Mouse (Mus musculus): ENCODE results near the gene Iltifb. TPM values are rescaled to one million over a fixed set of nuclear protein-coding genes. Genes with fewer than 3 reads are reported as not detected.
"Not testable (repeated sequence)": the region's sequence is repeated elsewhere in the genome, so short reads cannot be mapped to it uniquely, and the experiment has no call there.

Iltifb gene
- polyA plus RNA-seq (2012; rRNA removed): not detected in 2 replicates

DNA sequence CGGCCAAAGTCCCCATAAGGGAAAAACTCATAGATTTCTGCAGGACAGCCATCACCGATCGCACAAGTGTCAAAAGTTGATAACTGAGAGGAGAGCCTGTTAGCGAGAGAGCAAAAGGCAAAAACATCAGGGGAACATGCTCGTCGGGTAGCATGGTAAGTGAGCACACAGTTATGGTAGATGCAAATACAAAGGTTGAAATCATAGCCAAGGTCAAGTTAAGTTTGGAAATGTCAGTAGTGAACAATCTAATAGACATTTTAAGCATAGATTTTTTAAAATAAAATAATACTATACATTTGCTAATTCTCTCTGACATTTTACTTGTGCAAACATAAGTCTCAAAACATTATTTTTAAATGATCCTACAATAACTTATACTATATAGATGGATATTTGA, at the start of gene Iltifb:
Gene Iltifb (minus strand): TSS at position 101 of the 400 bp plus-strand sequence.
- DNase-seq (ENCODE audit: low read depth): no peak

DNA sequence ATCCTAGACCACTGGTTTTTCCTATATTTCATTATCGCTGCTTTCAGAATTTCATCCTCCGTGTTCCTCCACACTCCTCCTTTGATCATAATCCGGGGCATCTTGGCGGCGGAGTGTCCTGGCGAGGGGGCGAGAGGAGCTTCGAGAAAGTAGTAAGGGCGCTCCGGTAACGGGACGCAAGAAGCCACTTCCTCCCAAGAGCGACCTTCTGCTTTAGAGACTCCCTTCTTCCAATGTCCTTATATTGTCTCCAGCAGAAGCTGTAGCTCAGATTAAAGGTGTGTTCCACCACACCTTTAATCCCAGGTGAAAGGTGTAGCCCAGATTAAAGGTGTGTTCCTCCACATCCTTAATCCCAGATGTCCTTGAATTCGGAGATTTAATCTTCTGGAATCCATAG, 48.3 kb upstream of the Iltifb start, which contains the start of gene Gm9046:
Gene Gm9046 (minus strand): TSS at position 101 of the 400 bp plus-strand sequence.
- DNase-seq (ENCODE audit: low read depth): not testable (repeated sequence)

DNA sequence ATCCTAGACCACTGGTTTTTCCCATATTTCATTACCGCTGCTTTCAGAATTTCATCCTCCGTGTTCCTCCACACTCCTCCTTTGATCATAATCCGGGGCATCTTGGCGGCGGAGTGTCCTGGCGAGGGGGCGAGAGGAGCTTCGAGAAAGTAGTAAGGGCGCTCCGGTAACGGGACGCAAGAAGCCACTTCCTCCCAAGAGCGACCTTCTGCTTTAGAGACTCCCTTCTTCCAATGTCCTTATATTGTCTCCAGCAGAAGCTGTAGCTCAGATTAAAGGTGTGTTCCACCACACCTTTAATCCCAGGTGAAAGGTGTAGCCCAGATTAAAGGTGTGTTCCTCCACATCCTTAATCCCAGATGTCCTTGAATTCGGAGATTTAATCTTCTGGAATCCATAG, 42.9 kb upstream of the Iltifb start, which contains the start of gene Gm9045:
Gene Gm9045 (minus strand): TSS at position 101 of the 400 bp plus-strand sequence.
- DNase-seq (ENCODE audit: low read depth): not testable (repeated sequence)

DNA sequence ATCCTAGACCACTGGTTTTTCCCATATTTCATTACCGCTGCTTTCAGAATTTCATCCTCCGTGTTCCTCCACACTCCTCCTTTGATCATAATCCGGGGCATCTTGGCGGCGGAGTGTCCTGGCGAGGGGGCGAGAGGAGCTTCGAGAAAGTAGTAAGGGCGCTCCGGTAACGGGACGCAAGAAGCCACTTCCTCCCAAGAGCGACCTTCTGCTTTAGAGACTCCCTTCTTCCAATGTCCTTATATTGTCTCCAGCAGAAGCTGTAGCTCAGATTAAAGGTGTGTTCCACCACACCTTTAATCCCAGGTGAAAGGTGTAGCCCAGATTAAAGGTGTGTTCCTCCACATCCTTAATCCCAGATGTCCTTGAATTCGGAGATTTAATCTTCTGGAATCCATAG, 37.5 kb upstream of the Iltifb start, which contains the start of gene Gm9044:
Gene Gm9044 (minus strand): TSS at position 101 of the 400 bp plus-strand sequence.
- not testable (repeated sequence) for DNase-seq (ENCODE audit: low read depth)

DNA sequence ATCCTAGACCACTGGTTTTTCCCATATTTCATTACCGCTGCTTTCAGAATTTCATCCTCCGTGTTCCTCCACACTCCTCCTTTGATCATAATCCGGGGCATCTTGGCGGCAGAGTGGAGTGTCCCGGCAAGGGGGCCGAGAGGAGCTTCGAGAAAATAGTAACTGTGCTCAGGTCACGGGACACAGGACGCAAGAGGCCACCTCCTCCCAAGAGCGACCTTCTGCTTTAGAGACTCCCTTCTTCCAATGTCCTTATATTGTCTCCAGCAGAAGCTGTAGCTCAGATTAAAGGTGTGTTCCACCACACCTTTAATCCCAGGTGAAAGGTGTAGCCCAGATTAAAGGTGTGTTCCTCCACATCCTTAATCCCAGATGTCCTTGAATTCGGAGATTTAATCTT, 32.0 kb upstream of the Iltifb start, which contains the start of gene Gm9040:
Gene Gm9040 (minus strand): TSS at position 101 of the 400 bp plus-strand sequence.
- DNase-seq (ENCODE audit: low read depth): not testable (repeated sequence)

DNA sequence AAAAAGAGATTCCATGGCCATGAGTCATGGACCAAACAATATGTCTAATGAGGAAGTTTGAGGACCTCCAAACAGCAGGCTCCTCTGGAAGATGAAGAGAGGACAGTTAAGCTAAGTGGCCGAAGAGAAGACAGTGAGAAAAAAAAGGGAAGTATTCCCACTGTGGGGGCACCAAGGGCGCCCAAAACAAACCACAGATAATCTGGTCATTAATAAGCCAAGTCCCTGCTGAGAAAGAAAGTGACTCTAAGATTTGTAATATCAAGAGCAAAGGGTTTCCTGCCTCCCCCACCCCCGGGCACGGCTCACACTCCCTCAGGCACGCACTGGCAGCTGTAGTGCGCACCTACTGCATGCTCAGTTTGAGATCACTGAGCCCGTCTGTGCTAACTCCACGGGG, 24.2 kb upstream of the Iltifb start:
- no peak for DNase-seq (ENCODE audit: low read depth)

DNA sequence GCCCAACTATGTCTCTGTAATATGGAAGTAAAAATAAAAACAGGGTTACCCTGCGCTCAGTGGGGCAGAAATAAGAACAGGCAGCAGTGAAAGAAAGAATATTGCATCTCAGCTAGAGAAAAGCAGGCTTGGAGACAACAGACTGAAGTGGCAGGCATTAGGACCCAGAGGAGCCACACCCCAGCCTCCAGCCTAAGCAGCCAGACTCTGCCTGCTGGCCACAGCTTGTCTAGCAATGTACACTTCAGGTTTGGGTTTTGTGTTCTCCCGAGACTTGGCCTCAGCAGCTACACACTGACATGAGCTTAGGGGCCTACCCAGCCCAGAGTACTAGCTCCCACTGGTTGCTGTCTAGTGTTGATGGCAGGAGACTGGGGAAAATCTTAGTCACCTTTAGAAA, 7.3 kb upstream of the Iltifb start:
- not testable (repeated sequence) for DNase-seq (ENCODE audit: low read depth)

DNA sequence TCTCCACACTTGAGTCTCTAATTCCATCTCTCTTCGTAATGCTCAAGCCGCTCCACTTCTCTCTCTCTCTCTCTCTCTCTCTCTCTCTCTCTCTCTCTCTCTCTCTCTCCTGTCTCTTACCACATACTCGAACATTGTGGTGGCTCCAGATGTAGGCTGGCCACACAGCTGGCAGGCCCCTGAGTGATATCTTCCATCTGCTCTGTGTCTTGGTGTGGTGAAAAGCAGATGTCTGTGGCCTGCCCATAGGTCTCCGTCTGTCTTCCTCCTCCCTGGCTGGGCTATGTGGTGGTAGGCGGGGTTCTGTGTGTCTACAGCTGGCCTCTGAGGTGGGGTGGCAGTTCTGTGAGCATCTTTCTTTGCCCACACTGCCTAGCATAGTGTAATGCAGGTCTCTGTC, 11.8 kb downstream of the Iltifb start:
- not testable (repeated sequence) for DNase-seq (ENCODE audit: low read depth)

DNA sequence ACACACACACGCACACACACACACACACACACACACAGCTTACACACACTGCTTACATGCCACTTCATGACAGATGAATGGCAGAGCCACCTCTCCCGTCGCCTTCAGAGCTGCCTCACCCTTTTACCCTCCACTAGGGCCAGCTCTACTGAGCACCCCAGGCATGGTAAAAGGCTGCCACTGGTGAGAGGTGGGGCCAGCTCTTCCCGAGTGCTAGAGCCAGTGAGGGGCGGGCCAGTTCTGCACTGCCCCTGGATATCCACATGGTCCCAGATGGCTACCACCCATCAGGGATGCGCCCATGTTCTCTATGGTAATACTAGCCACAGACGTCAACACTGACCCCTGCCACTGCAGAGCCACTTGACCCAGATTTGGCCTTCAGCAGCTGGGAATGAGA, 12.3 kb downstream of the Iltifb start:
- DNase-seq (ENCODE audit: low read depth): not testable (repeated sequence)

DNA sequence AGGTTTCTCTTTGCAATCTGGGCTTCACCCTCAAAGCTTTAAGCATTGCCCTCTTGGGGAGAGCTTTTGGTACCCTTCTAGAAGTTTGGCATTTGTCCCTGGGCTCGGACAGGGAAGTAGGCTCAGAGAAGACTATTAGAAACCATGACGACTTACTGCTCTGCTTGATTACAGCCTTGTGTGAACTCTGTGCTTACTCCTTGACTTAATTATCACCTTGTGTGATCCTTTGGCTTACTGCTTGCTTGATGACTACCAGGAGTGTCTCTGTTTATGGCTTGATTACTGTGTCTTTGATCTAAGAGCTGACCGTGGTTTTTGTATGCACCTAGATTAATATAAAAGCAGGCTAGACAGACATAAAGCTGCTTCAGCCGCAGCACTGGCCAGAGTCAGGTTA, 16.8 kb downstream of the Iltifb start:
- DNase-seq (ENCODE audit: low read depth): not testable (repeated sequence)

DNA sequence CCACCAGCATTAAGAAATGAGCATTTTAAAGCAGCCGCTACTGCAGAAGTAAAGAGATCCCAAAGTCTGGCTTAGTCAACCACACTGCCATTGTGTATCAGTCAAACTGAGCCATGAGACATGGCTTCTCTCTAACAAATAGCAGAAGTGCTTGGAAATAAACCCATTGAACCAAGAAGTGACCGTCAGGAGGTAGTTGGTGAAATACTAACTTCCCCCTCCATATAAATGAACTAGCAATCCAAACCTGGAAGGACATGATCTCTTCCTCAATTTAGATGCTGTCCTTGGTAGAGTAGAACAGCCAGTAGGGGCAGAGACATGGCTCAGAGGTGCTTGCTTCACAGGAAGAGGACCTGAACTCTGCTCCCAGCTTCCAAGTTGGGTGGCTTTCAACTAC, 23.4 kb downstream of the Iltifb start:
- not testable (repeated sequence) for DNase-seq (ENCODE audit: low read depth)

DNA sequence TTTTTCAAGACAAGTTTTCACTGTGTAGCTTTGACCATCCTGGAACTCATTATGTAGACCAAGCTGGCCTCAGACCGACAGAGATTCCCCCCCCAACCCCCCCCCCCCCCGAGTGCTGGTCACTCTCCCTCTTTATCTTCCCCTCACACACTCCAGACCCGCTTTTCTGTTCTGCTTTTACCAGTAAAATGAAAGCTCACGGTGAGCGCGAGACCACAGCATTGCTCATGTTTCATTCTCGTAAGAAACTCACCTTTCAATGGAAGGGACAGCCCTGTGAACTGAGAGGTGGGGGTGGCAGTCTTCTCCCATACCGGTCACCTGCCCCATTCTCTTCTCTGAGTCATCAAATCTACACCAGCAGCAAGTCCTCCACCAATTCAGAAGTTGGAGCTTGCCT, 26.0 kb downstream of the Iltifb start:
- DNase-seq (ENCODE audit: low read depth): not testable (repeated sequence)

DNA sequence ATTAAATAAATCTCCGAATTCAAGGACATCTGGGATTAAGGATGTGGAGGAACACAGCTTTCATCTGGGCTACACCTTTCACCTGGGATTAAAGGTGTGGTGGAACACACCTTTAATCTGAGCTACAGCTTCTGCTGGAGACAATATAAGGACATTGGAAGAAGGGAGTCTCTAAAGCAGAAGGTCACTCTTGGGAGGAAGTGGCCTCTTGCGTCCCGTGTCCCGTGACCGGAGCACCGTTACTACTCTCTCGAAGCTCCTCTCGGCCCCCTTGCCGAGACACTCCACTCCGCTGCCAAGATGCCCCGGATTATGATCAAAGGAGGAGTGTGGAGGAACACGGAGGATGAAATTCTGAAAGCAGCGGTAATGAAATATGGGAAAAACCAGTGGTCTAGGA, 36.5 kb downstream of the Iltifb start, which contains the start of gene Gm32802:
Gene Gm32802 (plus strand): TSS at position 301 of the 400 bp plus-strand sequence.
- DNase-seq (ENCODE audit: low read depth): not testable (repeated sequence)

DNA sequence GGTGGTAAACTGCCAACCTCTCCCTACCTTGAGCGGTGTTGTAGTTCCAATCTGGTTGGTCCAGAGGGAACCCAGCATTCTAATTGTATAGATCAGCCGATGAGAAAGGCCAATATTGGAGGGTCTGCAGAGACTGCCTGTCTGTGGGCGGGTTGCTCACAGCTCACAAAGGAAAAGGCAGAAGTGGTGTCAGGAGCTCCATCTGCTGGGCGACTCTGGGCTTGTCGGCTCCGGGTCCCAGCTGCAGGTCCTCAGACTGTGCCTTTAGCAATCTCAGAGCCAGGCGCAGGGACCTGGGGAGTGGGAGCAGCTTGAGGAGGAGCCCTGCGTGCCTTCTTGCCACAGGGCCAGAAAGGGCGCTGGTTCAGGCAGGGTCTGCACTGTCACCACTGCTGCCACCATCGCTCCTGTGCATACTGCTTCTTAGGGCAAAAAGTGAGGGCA, 44.0 kb downstream of the Iltifb start:
- no peak for DNase-seq (ENCODE audit: low read depth)

DNA sequence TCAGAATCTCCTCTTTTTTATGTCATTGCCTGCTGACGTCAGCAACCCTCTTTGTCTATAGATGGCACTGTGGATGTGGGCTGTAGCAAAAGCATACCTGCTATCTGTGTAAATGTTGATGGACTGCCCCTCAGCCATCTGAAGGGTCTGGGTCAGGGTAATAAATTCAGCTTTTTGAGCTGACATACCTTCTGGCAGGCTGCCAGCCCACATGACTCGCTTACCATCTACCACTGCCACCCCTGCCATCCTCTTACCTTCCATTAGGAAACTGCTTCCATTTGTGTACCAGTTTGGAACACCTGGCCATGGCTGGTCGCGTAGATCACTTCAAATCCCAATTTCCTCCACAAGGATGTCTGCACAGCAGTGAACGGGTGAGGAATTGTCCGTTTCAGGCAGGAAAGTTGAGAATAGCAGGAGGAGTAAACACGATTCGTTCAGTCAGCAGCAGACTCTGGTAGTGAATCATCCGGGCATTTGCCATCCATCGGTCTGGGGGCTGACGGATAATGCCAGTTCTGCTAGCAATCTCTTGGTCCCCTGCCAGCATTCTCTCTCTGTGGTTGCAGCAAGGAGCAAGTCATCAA, 45.7 kb downstream of the Iltifb start:
- DNase-seq (ENCODE audit: low read depth): not testable (repeated sequence)

DNA sequence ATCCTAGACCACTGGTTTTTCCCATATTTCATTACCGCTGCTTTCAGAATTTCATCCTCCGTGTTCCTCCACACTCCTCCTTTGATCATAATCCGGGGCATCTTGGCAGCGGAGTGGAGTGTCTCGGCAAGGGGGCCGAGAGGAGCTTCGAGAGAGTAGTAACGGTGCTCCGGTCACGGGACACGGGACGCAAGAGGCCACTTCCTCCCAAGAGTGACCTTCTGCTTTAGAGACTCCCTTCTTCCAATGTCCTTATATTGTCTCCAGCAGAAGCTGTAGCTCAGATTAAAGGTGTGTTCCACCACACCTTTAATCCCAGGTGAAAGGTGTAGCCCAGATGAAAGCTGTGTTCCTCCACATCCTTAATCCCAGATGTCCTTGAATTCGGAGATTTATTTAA, 54.2 kb downstream of the Iltifb start, which contains the start of gene Gm32717:
Gene Gm32717 (minus strand): TSS at position 101 of the 400 bp plus-strand sequence.
- DNase-seq (ENCODE audit: low read depth): not testable (repeated sequence)

Other genes with a start within 250 kb of the Iltifb start
- gene Mdm1, start 153.2 kb downstream of the Iltifb start, polyA plus RNA-seq (2012; rRNA removed): 4.9 and 5.9 TPM in 2 replicates
- gene Il22, start 90.1 kb downstream of the Iltifb start, polyA plus RNA-seq (2012; rRNA removed): not detected in 2 replicates
- gene Gm32717, start 54.3 kb downstream of the Iltifb start, polyA plus RNA-seq (2012; rRNA removed): not detected in 2 replicates
- not detected in 2 replicates for gene Gm32802, start 36.4 kb downstream of the Iltifb start, polyA plus RNA-seq (2012; rRNA removed)
- not detected in 2 replicates for gene Gm9040, start 31.9 kb upstream of the Iltifb start, polyA plus RNA-seq (2012; rRNA removed)
- not detected in 2 replicates for gene Gm9044, start 37.4 kb upstream of the Iltifb start, polyA plus RNA-seq (2012; rRNA removed)
- gene Gm9045, start 42.8 kb upstream of the Iltifb start, polyA plus RNA-seq (2012; rRNA removed): 0.06 TPM in 1 of 2 replicates, not detected in the other
- gene Gm9046, start 48.2 kb upstream of the Iltifb start, polyA plus RNA-seq (2012; rRNA removed): not detected in 2 replicates
- gene Gm9048, start 53.6 kb upstream of the Iltifb start, polyA plus RNA-seq (2012; rRNA removed): not detected in 2 replicates
- 0.06 TPM in 1 of 2 replicates, not detected in the other for gene Gm9049, start 59.1 kb upstream of the Iltifb start, polyA plus RNA-seq (2012; rRNA removed)
- not detected in 2 replicates for gene Ifng, start 146.0 kb upstream of the Iltifb start, polyA plus RNA-seq (2012; rRNA removed)

Measured in gonadal fat pad, adult 2 months (tissue).